In the genomic region with DNA sequence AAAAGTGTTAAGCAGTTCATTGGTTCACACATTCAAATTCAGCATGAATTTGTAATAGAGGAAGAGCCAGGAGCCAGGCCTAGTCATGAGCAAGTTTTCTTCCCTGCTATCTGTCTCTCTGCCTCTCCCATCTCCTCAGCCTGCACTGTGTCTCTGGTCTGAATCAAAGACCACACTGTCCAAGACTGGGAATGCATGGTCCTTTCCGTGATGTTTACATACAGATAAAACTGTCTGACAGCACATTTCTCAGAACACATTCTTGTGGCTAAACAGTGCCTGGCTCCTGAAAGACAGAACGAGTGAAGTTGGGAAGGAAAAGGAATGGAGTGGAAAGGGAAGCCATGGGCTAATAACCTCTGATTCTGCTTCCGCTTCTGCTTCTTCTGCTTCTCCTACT, we compare ENCODE assay signal across 11 mouse cellular contexts.
"Had no signal": no experiment of that assay in that cellular context is flagged by ENCODE, and none has a peak within 500 bp of the region (broad histone marks: within the 10 kb centered on the region; RNA-seq: fewer than 3 reads in every experiment).

No protein-coding gene starts in this region.

- H3K27ac ChIP-seq: liver, embryonic 14.5 days; midbrain, embryonic 13.5 days; midbrain, embryonic 15.5 days; neural tube, embryonic 12.5 days; stomach, embryonic 15.5 days; stomach, postnatal 0 days had no signal

- H3K27me3 ChIP-seq: megakaryocyte, embryonic 14.5 days; midbrain, embryonic 13.5 days; midbrain, embryonic 15.5 days; neural tube, embryonic 12.5 days; stomach, embryonic 15.5 days had no signal

- H3K9me3 ChIP-seq: midbrain, embryonic 13.5 days; midbrain, embryonic 15.5 days; neural tube, embryonic 12.5 days; stomach, embryonic 15.5 days had no signal

- DNase-seq: thymus, adult 2 months had no signal

- H3K9ac ChIP-seq: liver, embryonic 14.5 days; midbrain, embryonic 13.5 days; midbrain, embryonic 15.5 days; neural tube, embryonic 12.5 days; stomach, embryonic 15.5 days had no signal

- H3K4me2 ChIP-seq: liver, embryonic 11.5 days; midbrain, embryonic 11.5 days; midbrain, embryonic 13.5 days; midbrain, embryonic 15.5 days; neural tube, embryonic 12.5 days; stomach, embryonic 15.5 days had no signal

- H3K36me3 ChIP-seq: midbrain, embryonic 13.5 days; midbrain, embryonic 15.5 days; neural tube, embryonic 12.5 days; stomach, embryonic 15.5 days had no signal

- H3K4me3 ChIP-seq: megakaryocyte, embryonic 14.5 days; midbrain, embryonic 13.5 days; midbrain, embryonic 15.5 days; neural tube, embryonic 12.5 days; stomach, embryonic 15.5 days had no signal

- H3K4me1 ChIP-seq: megakaryocyte, embryonic 14.5 days; midbrain, embryonic 13.5 days; midbrain, embryonic 15.5 days; neural tube, embryonic 12.5 days; stomach, embryonic 15.5 days had no signal

- ATAC-seq: lung, postnatal 0 days had no signal
